Mouse (Mus musculus) limb, embryonic 14.5 days (tissue): ENCODE data around the gene Zfp64. TPM values are rescaled to one million over a fixed set of nuclear protein-coding genes. Genes with fewer than 3 reads are reported as not detected.

Experiments
- ATAC-seq: fragments of 200-750 bp; cut with Nextera tagmentation; 2 replicates; pipeline ENCODE4 v1.8.0; 2017; ENCODE audit warnings: low read depth, moderate number of reproducible peaks, moderate TSS enrichment; ENCODE audit not compliant: low FRiP score
- DNase-seq: peaks from one replicate; pipeline ENCODE4 v3.0.0-alpha.2; 2015; ENCODE audit warnings: low spot score
- H3K27ac ChIP-seq: fragments of 300-500 bp; sonication (generic); replicated peaks from 2 replicates; pipeline ENCODE4 v1.5.1; 2014; ENCODE audit warnings: low read depth, mild to moderate bottlenecking, low read length, moderate library complexity, mixed read lengths
- H3K27me3 ChIP-seq: fragments of 300-500 bp; sonication (generic); 2 replicates; pipeline ENCODE4 v1.6.1; 2014; ENCODE audit warnings: low read length, mixed read lengths; ENCODE audit not compliant: control insufficient read depth, insufficient read depth
- H3K36me3 ChIP-seq: fragments of 300-500 bp; sonication (generic); 2 replicates; pipeline ENCODE4 v1.6.1; 2014; ENCODE audit warnings: mild to moderate bottlenecking, low read length, moderate library complexity, mixed read lengths; ENCODE audit not compliant: control insufficient read depth, insufficient read depth
- H3K4me1 ChIP-seq: fragments of 300-500 bp; sonication (generic); 2 replicates; pipeline ENCODE4 v1.6.1; 2014; ENCODE audit warnings: antibody characterized with exemption, low read length, mixed read lengths; ENCODE audit not compliant: control insufficient read depth, insufficient read depth
- H3K4me2 ChIP-seq: fragments of 300-500 bp; sonication (generic); replicated peaks from 2 replicates; pipeline ENCODE4 v1.6.1; 2014; ENCODE audit warnings: low read depth, mild to moderate bottlenecking, low read length, moderate library complexity; ENCODE audit not compliant: severe bottlenecking
- H3K4me3 ChIP-seq: fragments of 300-500 bp; sonication (generic); replicated peaks from 2 replicates; pipeline ENCODE4 v1.5.1; 2014; ENCODE audit warnings: low read length
- H3K9ac ChIP-seq: fragments of 300-500 bp; sonication (generic); 2 replicates; pipeline ENCODE4 v1.6.1; 2014; ENCODE audit warnings: mild to moderate bottlenecking, low read depth, low read length, moderate library complexity; ENCODE audit not compliant: severe bottlenecking
- H3K9me3 ChIP-seq: fragments of 300-500 bp; sonication (generic); 2 replicates; pipeline ENCODE4 v1.6.1; 2016; ENCODE audit warnings: low read length; ENCODE audit not compliant: control insufficient read depth
- POLR2A ChIP-seq: fragments of 200-500 bp; IDR thresholded peaks from 2 replicates; pipeline ENCODE4 v1.8.0; 2012; ENCODE audit warnings: inconsistent platforms, mild to moderate bottlenecking, moderate library complexity, borderline replicate concordance; ENCODE audit not compliant: insufficient read depth, insufficient read length; ENCODE audit errors: extremely low read depth
- WGBS: fragments of 180-500 bp; shearing (Covaris S2); extraction: QIAGEN DNeasy Blood & Tissue Kit; methylation state at CpG from one replicate; pipeline ENCODE4 v1.1.7; 2014; 5-methylcytosine and 5-hydroxymethylcytosine counted together
- polyA plus RNA-seq, 2 experiments: library from polyadenylated mRNA; depleted of rRNA in 1 of 2; stranded (reverse) in 1 of 2; unstranded in 1 of 2; fragments of >200 nt; fragmentation: Nextera tagmentation in 1 of 2; extraction: Ambion mirVana in 1 of 2; gene quantifications; 2 replicates each; pipeline versions ENCODE4 v1.2.1 to v1.2.3; 2012 to 2014

The Zfp64 gene
- polyA plus RNA-seq, 2 experiments: 46.0 to 49.5 TPM

DNA sequence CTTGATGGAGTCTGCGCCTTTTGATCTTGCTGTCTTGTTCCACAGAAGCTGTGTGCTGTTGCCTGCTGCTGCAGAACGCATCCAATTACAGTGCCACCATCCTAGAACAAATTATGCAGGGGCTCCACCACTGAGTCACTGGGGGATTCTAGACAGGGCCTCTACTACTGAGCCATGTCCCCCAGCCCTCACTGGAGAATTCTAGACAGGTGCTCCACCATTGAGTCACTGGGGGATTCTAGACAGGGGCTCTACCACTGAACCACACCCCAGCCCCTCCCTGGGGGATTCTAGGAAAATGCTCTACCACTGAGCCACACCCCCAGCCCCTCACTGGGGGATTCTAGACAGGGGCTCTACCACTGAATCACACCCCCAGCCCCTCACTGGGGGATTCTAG is 63.3 kb downstream of the Zfp64 start:
- TF ChIP-seq POLR2A: no peak
- ATAC-seq: no peak
- H3K36me3 ChIP-seq: 0 out of 2 replicates have a peak, but pooled peaks cover 4% of the 10 kb centered on the region
- no peaks in the 10 kb centered on the region for H3K4me1 ChIP-seq
- H3K9me3 ChIP-seq: no peaks in the 10 kb centered on the region
- no peak overlapping the region for H3K27ac ChIP-seq
- no peak for DNase-seq
- 82% methylated on average over 2 of the region's 2 CpGs for WGBS
- H3K9ac ChIP-seq: no peak overlapping the region
- H3K27me3 ChIP-seq: no peaks in the 10 kb centered on the region
- H3K4me3 ChIP-seq: no peak overlapping the region
- no peak overlapping the region for H3K4me2 ChIP-seq

DNA sequence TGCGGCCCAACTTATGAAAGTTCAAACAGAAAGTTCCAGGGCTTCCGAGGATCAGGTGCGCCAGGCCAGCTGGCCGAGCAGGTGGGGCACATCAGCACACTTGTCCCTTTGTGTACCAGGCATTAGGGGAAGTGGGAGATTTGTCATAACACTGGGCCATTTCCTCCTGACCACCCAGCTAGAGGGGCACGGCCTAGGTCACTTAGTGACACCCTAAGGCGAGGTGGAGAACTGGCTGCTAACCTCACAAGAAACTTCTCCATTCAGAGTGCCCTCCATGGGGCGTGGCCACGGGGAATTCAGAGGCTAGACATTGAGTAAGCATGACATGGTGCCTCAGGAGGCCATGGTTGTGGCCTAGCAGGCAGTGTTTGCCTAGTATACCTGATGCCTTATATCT is 70.7 kb downstream of the Zfp64 start:
- no peak for DNase-seq
- no peak for ATAC-seq
- Histone ChIP-seq H3K4me2 (no peak overlapping the region), H3K27me3 (no peaks in the 10 kb centered on the region), H3K9ac (no peak overlapping the region), H3K4me3 (no peak overlapping the region), H3K27ac (no peak overlapping the region), H3K4me1 (no peaks in the 10 kb centered on the region), H3K36me3 (no peaks in the 10 kb centered on the region), H3K9me3 (no peaks in the 10 kb centered on the region)
- WGBS: 57% methylated on average over 8 of the region's 8 CpGs
- no peak for TF ChIP-seq POLR2A

DNA sequence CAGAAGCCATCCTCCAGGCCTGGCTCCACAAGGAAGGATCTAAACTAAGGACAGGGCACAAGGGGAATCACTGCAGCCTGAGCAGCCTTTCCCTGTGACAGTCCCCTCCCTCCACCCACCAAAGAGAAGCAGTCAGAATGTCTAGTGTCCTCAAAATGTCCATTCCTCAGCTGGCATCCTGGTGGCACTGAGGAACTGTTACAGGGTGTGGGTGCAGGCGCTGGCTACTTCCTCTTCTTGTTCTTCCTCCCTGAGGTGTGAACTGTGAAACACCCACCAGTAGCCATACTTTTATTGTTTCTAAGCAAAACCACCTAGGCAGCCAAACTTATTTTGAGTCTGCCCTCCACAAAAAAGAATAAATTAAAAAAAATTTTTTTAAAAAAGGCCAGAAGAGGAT is 72.4 kb downstream of the Zfp64 start:
- Histone ChIP-seq H3K4me2 (no peak overlapping the region), H3K4me1 (no peaks in the 10 kb centered on the region), H3K27me3 (no peaks in the 10 kb centered on the region), H3K9ac (no peak overlapping the region), H3K36me3 (no peaks in the 10 kb centered on the region), H3K4me3 (no peak overlapping the region), H3K9me3 (no peaks in the 10 kb centered on the region), H3K27ac (no peak overlapping the region)
- ATAC-seq (no peak), DNase-seq (no peak)
- no peak for TF ChIP-seq POLR2A
- 83% methylated on average over 1 of the region's 1 CpGs for WGBS

DNA sequence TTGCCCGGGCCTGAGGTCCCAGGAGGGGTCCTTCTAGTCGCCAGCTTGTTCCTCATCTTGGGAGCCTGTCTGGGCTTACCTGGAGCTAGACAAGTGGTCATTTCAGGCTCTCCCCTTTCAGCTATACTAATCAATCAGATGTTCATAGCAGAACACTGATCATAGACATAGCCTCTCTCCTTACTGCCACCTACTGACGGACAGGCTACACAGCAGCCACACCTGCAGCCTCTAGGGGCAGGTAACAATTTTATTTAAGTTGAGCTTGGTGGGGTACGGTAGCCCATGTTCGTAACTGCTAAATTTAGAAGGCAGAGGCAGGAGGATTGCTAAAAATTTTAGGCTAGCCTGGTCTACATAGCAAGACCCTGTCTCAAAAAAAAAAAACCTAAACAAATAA is 73.5 kb downstream of the Zfp64 start:
- no peaks in the 10 kb centered on the region for H3K27me3 ChIP-seq
- no peak overlapping the region for H3K4me3 ChIP-seq
- H3K4me2 ChIP-seq: no peak overlapping the region
- DNase-seq (no peak), ATAC-seq (no peak)
- no peaks in the 10 kb centered on the region for H3K4me1 ChIP-seq
- no peak overlapping the region for H3K9ac ChIP-seq
- TF ChIP-seq POLR2A: no peak
- no peaks in the 10 kb centered on the region for H3K9me3 ChIP-seq
- H3K36me3 ChIP-seq: no peaks in the 10 kb centered on the region
- 54% methylated on average over 5 of the region's 5 CpGs for WGBS
- no peak overlapping the region for H3K27ac ChIP-seq

DNA sequence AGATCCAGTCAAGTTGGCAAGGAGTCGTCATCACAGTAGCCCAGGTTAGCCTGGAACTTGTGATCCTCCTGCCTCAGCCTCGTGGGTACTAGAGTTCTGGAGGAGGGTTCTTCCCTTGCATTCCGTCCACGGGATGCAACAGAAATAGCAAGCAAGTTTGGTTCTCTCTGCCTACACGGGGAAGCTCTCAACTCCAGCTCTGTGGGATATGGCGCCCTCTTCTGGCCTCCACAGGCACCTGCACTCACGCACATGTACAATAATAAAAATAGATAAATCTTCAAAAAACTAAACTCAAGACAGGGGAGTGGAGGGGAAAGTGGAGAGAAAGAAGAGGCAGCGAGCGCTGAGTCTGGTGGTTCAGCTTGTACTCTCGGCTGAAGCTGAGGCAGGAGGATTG is 75.8 kb downstream of the Zfp64 start:
- no peak for TF ChIP-seq POLR2A
- WGBS: 81% methylated on average over 10 of the region's 10 CpGs

DNA sequence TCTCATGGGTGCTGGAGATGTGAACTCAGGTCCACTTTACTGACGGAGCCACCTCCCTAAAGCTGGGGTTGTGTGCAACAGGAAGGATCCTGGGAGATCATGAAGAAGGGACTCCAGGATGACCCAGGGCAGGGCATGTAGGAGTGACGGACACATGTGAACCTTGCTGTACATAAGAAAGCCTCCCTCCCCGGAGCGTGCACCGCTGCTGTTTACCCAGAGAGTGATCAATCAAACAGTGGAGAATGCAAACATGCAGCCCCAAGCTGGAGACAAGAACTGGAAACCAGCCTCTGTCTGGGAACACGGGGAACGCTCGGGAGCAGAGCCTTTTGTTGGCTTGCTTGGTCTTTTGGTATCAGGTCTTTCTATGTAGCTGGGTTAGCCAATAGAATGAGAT is 76.7 kb downstream of the Zfp64 start:
- no peaks in the 10 kb centered on the region for H3K27me3 ChIP-seq
- WGBS: 85% methylated on average over 8 of the region's 8 CpGs
- TF ChIP-seq POLR2A: no peak
- no peak overlapping the region for H3K4me3 ChIP-seq
- no peak for ATAC-seq
- no peaks in the 10 kb centered on the region for H3K9me3 ChIP-seq
- DNase-seq: no peak
- H3K27ac ChIP-seq: no peak overlapping the region
- H3K4me2 ChIP-seq: no peak overlapping the region
- no peaks in the 10 kb centered on the region; the same call in 1 of the 2 replicates for H3K4me1 ChIP-seq
- no peak overlapping the region for H3K9ac ChIP-seq
- no peaks in the 10 kb centered on the region for H3K36me3 ChIP-seq

More for the DNA sequence above, 75.8 kb downstream of the Zfp64 start:
- Histone ChIP-seq H3K4me3 (no peak overlapping the region), H3K9me3 (no peaks in the 10 kb centered on the region), H3K27ac (no peak overlapping the region), H3K9ac (no peak overlapping the region), H3K36me3 (no peaks in the 10 kb centered on the region), H3K27me3 (no peaks in the 10 kb centered on the region), H3K4me2 (no peak overlapping the region), H3K4me1 (no peaks in the 10 kb centered on the region)
- DNase-seq (no peak), ATAC-seq (no peak)
